Mouse (Mus musculus) small intestine, adult 2 months (tissue): ENCODE data around the gene Dlgap1.

Source experiments
- CTCF ChIP-seq: fragments of 200-500 bp; IDR thresholded peaks from 2 replicates; pipeline ENCODE4 v1.5.1; 2012; ENCODE audit warnings: low read depth, mild to moderate bottlenecking, control low read depth, inconsistent platforms, low read length, moderate library complexity, mixed read lengths; ENCODE audit not compliant: insufficient replicate concordance, insufficient read length; ENCODE audit errors: extremely low read depth
- POLR2A ChIP-seq: fragments of 200-500 bp; IDR thresholded peaks from 2 replicates; pipeline ENCODE4 v1.6.1; 2012; ENCODE audit warnings: low read depth, mild to moderate bottlenecking, control low read depth, inconsistent platforms, low read length, moderate library complexity

DNA sequence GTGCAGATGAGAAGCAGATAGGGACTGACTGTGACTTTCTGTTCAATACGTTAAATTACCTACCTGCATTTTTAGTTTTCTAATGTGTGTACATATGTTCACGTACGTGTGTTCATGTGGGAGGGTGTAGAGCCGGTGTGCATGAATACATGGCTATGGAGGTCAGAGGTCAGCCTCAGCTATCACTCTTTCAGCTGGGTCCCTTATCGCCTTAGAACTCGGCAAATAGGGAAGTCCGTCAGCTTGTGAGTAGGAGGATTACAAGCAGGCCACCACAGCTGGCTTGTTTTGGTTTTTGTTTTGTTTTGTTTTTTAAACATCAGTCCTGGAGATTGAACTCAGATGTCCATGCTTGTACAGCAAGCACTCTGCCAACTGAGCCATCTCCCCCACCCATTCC is 645.0 kb downstream of the Dlgap1 start:
- TF ChIP-seq CTCF: no peak
- TF ChIP-seq POLR2A: no peak
